Mouse (Mus musculus): ENCODE data around the gene Zscan10.

- no peak for TF ChIP-seq CTCF (IDR thresholded peaks at IDR 0.05; ENCODE audit: control insufficient read depth, insufficient read depth, insufficient read length)
- no peak for TF ChIP-seq MYOD1 (IDR thresholded peaks at IDR 0.05; ENCODE audit: control insufficient read depth, insufficient read length, low read depth)
- no peak for TF ChIP-seq USF1 (IDR thresholded peaks at IDR 0.05; ENCODE audit: low read depth)
- TF ChIP-seq MAX (IDR thresholded peaks at IDR 0.05) = no peak
These were observed 1.8 kb upstream of the Zscan10 start, which contains the start of gene Zfp13 for GRCm38 (mm10) chr17:23598582-23599552.

All from C2C12 (cell line).